Mouse (Mus musculus) C2C12 (cell line): ENCODE data around the gene Tmem121.

Experiments
- CTCF ChIP-seq: IDR thresholded peaks from one replicate; pipeline ENCODE4 v1.5.1; 2011; ENCODE audit not compliant: control insufficient read depth, insufficient read depth, insufficient read length
- MAX ChIP-seq: IDR thresholded peaks from one replicate; pipeline ENCODE4 v1.6.1; 2011; ENCODE audit warnings: mild to moderate bottlenecking, control low read depth
- MYOG ChIP-seq: IDR thresholded peaks from one replicate; pipeline ENCODE4 v1.6.1; 2011; ENCODE audit not compliant: control insufficient read depth, insufficient read length; ENCODE audit errors: extremely low read depth
- USF1 ChIP-seq: IDR thresholded peaks from one replicate; pipeline ENCODE4 v1.6.1; 2011; ENCODE audit warnings: low read depth, mild to moderate bottlenecking, control low read depth, moderate library complexity

DNA sequence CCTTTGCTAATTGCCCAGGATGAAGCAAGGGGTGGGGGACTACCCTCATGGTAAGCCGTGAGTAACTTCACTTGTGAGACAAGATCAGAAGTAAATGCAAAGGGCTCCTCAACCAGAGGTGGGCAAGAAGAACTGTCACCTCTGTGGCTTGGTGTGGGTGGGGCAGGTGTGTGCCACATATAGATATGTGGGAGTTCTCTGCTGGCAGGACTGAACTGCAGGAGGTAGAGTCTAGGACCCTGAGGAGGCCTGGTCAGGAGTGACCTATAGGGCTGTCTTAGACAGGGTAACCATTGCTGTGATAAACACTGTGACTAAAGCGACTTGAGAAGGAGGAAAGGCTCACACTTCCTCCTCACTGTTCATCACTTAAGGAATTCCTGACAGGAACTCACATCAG lies 7.7 kb downstream of the Tmem121 start:
- TF ChIP-seq CTCF = no peak
- no peak for TF ChIP-seq MYOG
- no peak for TF ChIP-seq USF1
- no peak for TF ChIP-seq MAX
